Mouse (Mus musculus): ENCODE measurements around the gene Rpl21. TPM values are rescaled to one million over a fixed set of nuclear protein-coding genes. Genes with fewer than 3 reads are reported as not detected.

The Rpl21 gene
- total and polyA plus RNA-seq, 3 experiments, result 70.7 to 468 TPM; not detected in 1

DNA sequence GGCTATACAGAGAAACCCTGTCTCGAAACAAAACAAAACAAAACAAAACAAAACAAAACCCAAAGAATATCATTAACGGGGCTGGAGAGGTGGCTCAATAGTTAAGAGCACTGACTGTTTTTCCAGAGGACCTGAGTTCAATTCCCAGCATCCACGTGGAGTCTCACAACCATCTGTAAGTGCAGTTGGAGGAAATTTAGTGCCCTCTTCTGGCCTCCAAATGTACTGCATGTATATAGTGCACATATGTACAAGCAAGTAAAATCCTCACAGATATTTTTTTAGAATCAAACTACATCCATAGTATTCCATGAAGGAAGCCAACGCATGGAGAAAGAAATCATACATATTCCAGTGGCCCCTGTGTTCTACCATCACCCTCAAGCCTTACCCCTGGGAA, 19.3 kb upstream of the Rpl21 start:
- TF ChIP-seq TCF12 (IDR thresholded peaks at IDR 0.05; ENCODE audit: low read depth, low read length) (no peak), SMC3 (IDR thresholded peaks at IDR 0.05; ENCODE audit: low read depth, low read length) (peak; percentile 44), ZC3H11A (IDR thresholded peaks at IDR 0.05; ENCODE audit: low read depth, low read length) (0 out of 2 replicates have a peak, but pooled peaks have one; percentile 9), JUND (IDR thresholded peaks at IDR 0.05; ENCODE audit: low read depth, low read length) (no peak), RAD21 (IDR thresholded peaks at IDR 0.05; ENCODE audit: low read depth, low read length) (peak; percentile 35), POLR2AphosphoS5 (IDR thresholded peaks at IDR 0.05; ENCODE audit: borderline replicate concordance, low read depth, low read length) (no peak), MAZ (IDR thresholded peaks at IDR 0.05; ENCODE audit: low read depth, low read length) (no peak), MAX (IDR thresholded peaks at IDR 0.05; ENCODE audit: low read length) (no peak), NRF1 (IDR thresholded peaks at IDR 0.05; ENCODE audit: insufficient read depth, low read depth, low read length, poor library complexity, severe bottlenecking) (no peak), ZMIZ1 (IDR thresholded peaks at IDR 0.05; ENCODE audit: low read depth, low read length) (no peak), MAFK (IDR thresholded peaks at IDR 0.05; ENCODE audit: borderline replicate concordance, low read depth, low read length) (no peak), CTCF (IDR thresholded peaks at IDR 0.05 in 2 of 3, conservative IDR thresholded peaks at IDR 0.05 in 1 of 3; ENCODE audit: control insufficient read depth in 1 of 3, insufficient read depth in 1 of 3, low read depth in 2 of 3, low read length in 3 of 3, poor library complexity in 1 of 3, severe bottlenecking in 1 of 3) (peak; percentile 20 to 49 (median 37); a peak in 3 of 6 replicates), BHLHE40 (IDR thresholded peaks at IDR 0.05; ENCODE audit: borderline replicate concordance, low read depth, low read length) (no peak), POLR2AphosphoS2 (IDR thresholded peaks at IDR 0.05; ENCODE audit: low read length) (no peak)
- Histone ChIP-seq H3K79me2 (ENCODE audit: control insufficient read depth, insufficient read depth, low read length, poor library complexity) (no peaks in the 10 kb centered on the region), H3K9me3 (replicated peaks; ENCODE audit: insufficient read depth, low read length) (no peaks in the 10 kb centered on the region), H3K4me3 (ENCODE audit: control insufficient read depth in 1 of 2, insufficient read depth in 1 of 2, low read depth in 2 of 2, low read length in 2 of 2) (no peak overlapping the region), H3K27me3 (ENCODE audit: control insufficient read depth in 1 of 2, insufficient read depth in 2 of 2, low read length in 2 of 2) (peaks cover 0 to 1% of the 10 kb centered on the region in 2 experiments; a peak in 1 of 4 replicates), H3K9ac (ENCODE audit: control insufficient read depth, low read depth, low read length, poor library complexity, severe bottlenecking) (no peak overlapping the region), H3K27ac (ENCODE audit: control insufficient read depth, low read depth, low read length) (no peak overlapping the region), H3K36me3 (ENCODE audit: control insufficient read depth in 1 of 2, insufficient read depth in 2 of 2, low read length in 2 of 2) (peaks cover 0 to 2% of the 10 kb centered on the region in 2 experiments; a peak in 1 of 4 replicates), H3K4me1 (ENCODE audit: control insufficient read depth in 1 of 2, insufficient read depth in 2 of 2, low read length in 2 of 2) (no peaks in the 10 kb centered on the region; a peak in 2 of 4 replicates)
- peak; percentile 63 for DNase-seq (ENCODE audit: low read depth, low spot score)

DNA sequence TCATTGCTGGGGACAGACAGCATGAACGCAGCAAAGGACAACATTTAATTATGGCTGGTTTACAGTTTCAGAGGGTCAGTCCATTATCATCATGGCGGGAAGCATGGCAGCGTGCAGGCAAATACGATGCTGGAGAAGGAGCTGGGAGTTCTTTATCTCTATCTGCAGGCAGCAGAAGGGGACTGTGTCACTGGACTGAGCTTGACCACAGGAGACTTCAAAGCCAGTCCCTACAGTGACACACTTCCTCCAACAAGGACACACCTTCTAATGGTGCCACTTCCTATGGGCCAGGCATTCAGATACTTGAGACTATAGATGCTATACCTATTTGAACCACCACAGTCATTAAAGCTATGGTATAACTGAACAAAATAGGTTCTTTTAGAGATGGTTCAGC, 17.3 kb upstream of the Rpl21 start:
- H3K4me1 ChIP-seq (ENCODE audit: control insufficient read depth in 1 of 2, insufficient read depth in 2 of 2, low read length in 2 of 2), result peaks cover 3 to 10% of the 10 kb centered on the region in 2 experiments
- no peak overlapping the region for H3K9ac ChIP-seq (ENCODE audit: control insufficient read depth, low read depth, low read length, poor library complexity, severe bottlenecking)
- no peak for DNase-seq (ENCODE audit: low read depth, low spot score)
- H3K27ac ChIP-seq (ENCODE audit: control insufficient read depth, low read depth, low read length), result no peak overlapping the region
- TF ChIP-seq TAL1 (IDR thresholded peaks at IDR 0.05; ENCODE audit: low read length), result peak; percentile 54
- no peak for TF ChIP-seq TCF12 (IDR thresholded peaks at IDR 0.05; ENCODE audit: low read depth, low read length)
- TF ChIP-seq ETS1 (IDR thresholded peaks at IDR 0.05; ENCODE audit: low read depth, low read length), result no peak
- no peaks in the 10 kb centered on the region for H3K9me3 ChIP-seq (replicated peaks; ENCODE audit: insufficient read depth, low read length)
- peaks cover 0 to 13% of the 10 kb centered on the region in 2 experiments; a peak in 2 of 4 replicates for H3K36me3 ChIP-seq (ENCODE audit: control insufficient read depth in 1 of 2, insufficient read depth in 2 of 2, low read length in 2 of 2)
- no peaks in the 10 kb centered on the region for H3K27me3 ChIP-seq (ENCODE audit: control insufficient read depth in 1 of 2, insufficient read depth in 2 of 2, low read length in 2 of 2)
- H3K4me3 ChIP-seq (ENCODE audit: control insufficient read depth in 1 of 2, insufficient read depth in 1 of 2, low read depth in 2 of 2, low read length in 2 of 2), result no peak overlapping the region
- no peaks in the 10 kb centered on the region for H3K79me2 ChIP-seq (ENCODE audit: control insufficient read depth, insufficient read depth, low read length, poor library complexity)
